20 mouse cellular contexts compared by ENCODE assay signal in genomic region chr2:118641147-118641546, GRCm38 (mm10). TPM values are rescaled to one million over a fixed set of nuclear protein-coding genes. Genes with fewer than 3 reads are reported as not detected.
A peak's percentile ranks its signal among the peaks of the same experiment; 100 is the strongest.
DNase-seq lines count a peak whose midpoint lies in the region; ATAC-seq and TF ChIP-seq lines count a peak whose summit lies in the region.
"Had no signal": no experiment of that assay in that cellular context is flagged by ENCODE, and none has a peak within 500 bp of the region (broad histone marks: within the 10 kb centered on the region; RNA-seq: fewer than 3 reads in every experiment).

No protein-coding gene starts in this region.

- H3K27me3 ChIP-seq in intestine, postnatal 0 days (replicated peaks; ENCODE audit: control insufficient read depth, insufficient read depth, low read length): no peaks in the 10 kb centered on the region
- H3K27me3 ChIP-seq in intestine, embryonic 15.5 days (replicated peaks): no peaks in the 10 kb centered on the region
- H3K27me3 ChIP-seq in spleen, adult 2 months (ENCODE audit: control insufficient read depth, insufficient read depth, low read length): no peaks in the 10 kb centered on the region
- H3K27me3 ChIP-seq: heart, embryonic 15.5 days; limb, embryonic 12.5 days; megakaryocyte, embryonic 14.5 days; neural tube, embryonic 13.5 days had no signal

- TF ChIP-seq POLR2A in spleen, adult 2 months (IDR thresholded peaks at IDR 0.05; ENCODE audit: low read depth, low read length): no peak

- H3K9me3 ChIP-seq in intestine, postnatal 0 days (ENCODE audit: control insufficient read depth): no peaks in the 10 kb centered on the region
- no peaks in the 10 kb centered on the region for H3K9me3 ChIP-seq in intestine, embryonic 15.5 days
- H3K9me3 ChIP-seq: heart, embryonic 15.5 days; limb, embryonic 12.5 days; megakaryocyte, embryonic 14.5 days; neural tube, embryonic 13.5 days had no signal

- 50% methylated on average over 2 of the region's 2 CpGs for WGBS in intestine, postnatal 0 days
- 56% methylated on average over 2 of the region's 2 CpGs for WGBS in intestine, embryonic 15.5 days
- 87% methylated on average over 2 of the region's 2 CpGs for WGBS in spleen, adult 2 months

- no peak overlapping the region for H3K4me3 ChIP-seq in intestine, postnatal 0 days (ENCODE audit: low read depth, low read length)
- H3K4me3 ChIP-seq in intestine, embryonic 15.5 days (replicated peaks): no peak overlapping the region
- no peak overlapping the region for H3K4me3 ChIP-seq in spleen, adult 2 months (ENCODE audit: extremely low read depth, insufficient read depth, insufficient read length)
- H3K4me3 ChIP-seq: erythroblast, embryonic 14.5 days; heart, embryonic 15.5 days; limb, embryonic 12.5 days; megakaryocyte, embryonic 14.5 days; neural tube, embryonic 13.5 days had no signal

- no peak for DNase-seq in spleen, adult 2 months (ENCODE audit: low read depth in 1 of 2, low spot score in 2 of 2)
- DNase-seq in spleen, adult 18-20 months: no peak
- peak; percentile 32 for DNase-seq in kidney, postnatal 10 days
- no peak for DNase-seq in right cerebral cortex, adult 2 months (ENCODE audit: low spot score in 2 of 2)
- DNase-seq in cerebellum, adult 18-20 months: no peak
- DNase-seq: adrenal gland, postnatal 14 days; B cell, adult 2 months; cerebellum, adult 8-10 months; layer of hippocampus, adult 9-11 months; lung, postnatal 10 days; thymus, adult 18-20 months had no signal

- no peak overlapping the region for H3K4me2 ChIP-seq in intestine, postnatal 0 days (replicated peaks; ENCODE audit: low read depth)
- H3K4me2 ChIP-seq in intestine, embryonic 15.5 days (replicated peaks): no peak overlapping the region
- H3K4me2 ChIP-seq: heart, embryonic 15.5 days; limb, embryonic 12.5 days; neural tube, embryonic 13.5 days had no signal

- no peaks in the 10 kb centered on the region for H3K4me1 ChIP-seq in intestine, postnatal 0 days (replicated peaks; ENCODE audit: control insufficient read depth, insufficient read depth, low read length)
- H3K4me1 ChIP-seq in intestine, embryonic 15.5 days (replicated peaks): no peaks in the 10 kb centered on the region
- H3K4me1 ChIP-seq in spleen, adult 2 months (ENCODE audit: control insufficient read depth, insufficient read depth, insufficient read length): peaks cover 18% of the 10 kb centered on the region; the same call in 1 of the 2 replicates
- H3K4me1 ChIP-seq: limb, embryonic 12.5 days; neural tube, embryonic 13.5 days had no signal

- no peak overlapping the region for H3K9ac ChIP-seq in intestine, postnatal 0 days (ENCODE audit: low read depth, low read length)
- H3K9ac ChIP-seq in intestine, embryonic 15.5 days: no peak overlapping the region
- H3K9ac ChIP-seq: heart, embryonic 15.5 days; limb, embryonic 12.5 days; liver, embryonic 14.5 days; neural tube, embryonic 13.5 days had no signal

- no peak overlapping the region for H3K27ac ChIP-seq in intestine, postnatal 0 days (ENCODE audit: low read depth, low read length)
- no peak overlapping the region for H3K27ac ChIP-seq in intestine, embryonic 15.5 days
- 0 out of 2 replicates have a peak overlapping the region, but pooled peaks have one; percentile 4 for H3K27ac ChIP-seq in spleen, adult 2 months (ENCODE audit: insufficient read depth, low read length)
- H3K27ac ChIP-seq: heart, embryonic 15.5 days; limb, embryonic 12.5 days; liver, embryonic 14.5 days; neural tube, embryonic 13.5 days had no signal

- peaks cover 30% of the 10 kb centered on the region for H3K36me3 ChIP-seq in intestine, postnatal 0 days (ENCODE audit: control insufficient read depth, insufficient read depth)
- peaks cover 38% of the 10 kb centered on the region; the same call in 1 of the 2 replicates for H3K36me3 ChIP-seq in intestine, embryonic 15.5 days
- H3K36me3 ChIP-seq in spleen, adult 2 months (ENCODE audit: control insufficient read depth, insufficient read depth, low read length): no peaks in the 10 kb centered on the region

- no peak for ATAC-seq in intestine, postnatal 0 days
- no peak for ATAC-seq in intestine, embryonic 15.5 days
- ATAC-seq: forebrain, embryonic 14.5 days had no signal

- peak; percentile 20; the same call in 1 of the 2 replicates for TF ChIP-seq CTCF in intestine, postnatal 0 days (IDR thresholded peaks at IDR 0.05; ENCODE audit: low read depth)
- TF ChIP-seq CTCF in spleen, adult 2 months (IDR thresholded peaks at IDR 0.05; ENCODE audit: extremely low read depth, insufficient read depth, insufficient read length, insufficient replicate concordance): peak; percentile 2; the same call in 1 of the 2 replicates

RNA-seq across cellular contexts. Expression of gene Pak6, which starts 22.0 kb away (rescaled TPM):
- polyA plus RNA-seq in intestine, postnatal 0 days (2015; fragmentation: Nextera tagmentation; extraction: Ambion mirVana): 0.90 and 1.4 TPM in 2 replicates
- polyA plus RNA-seq in intestine, embryonic 15.5 days (2015; fragmentation: Nextera tagmentation; extraction: Ambion mirVana): 1.8 and 1.9 TPM in 2 replicates
- polyA plus RNA-seq in spleen, adult 2 months (2012; rRNA removed): 0.33 and 0.45 TPM in 2 replicates

RNA-seq across cellular contexts. Expression of gene Bub1b, which starts 43.1 kb away (rescaled TPM):
- 8.9 and 9.9 TPM in 2 replicates for polyA plus RNA-seq in intestine, postnatal 0 days (2015; fragmentation: Nextera tagmentation; extraction: Ambion mirVana)
- 67.9 and 71.5 TPM in 2 replicates for polyA plus RNA-seq in intestine, embryonic 15.5 days (2015; fragmentation: Nextera tagmentation; extraction: Ambion mirVana)
- polyA plus RNA-seq in spleen, adult 2 months (2012; rRNA removed): 5.0 and 5.7 TPM in 2 replicates
